Mouse (Mus musculus) thymus, postnatal 0 days (tissue): Measurements from ENCODE around the gene Dclk2. TPM values are rescaled to one million over a fixed set of nuclear protein-coding genes. Genes with fewer than 3 reads are reported as not detected.

Experiments
- DNase-seq: peaks from one replicate; pipeline ENCODE4 v3.0.0-alpha.2; 2015; ENCODE audit warnings: low spot score
- polyA plus RNA-seq: library from polyadenylated mRNA; unstranded; fragments of >200 nt; fragmentation: Nextera tagmentation; extraction: Ambion mirVana; gene quantifications from 2 replicates; pipeline ENCODE4 v1.2.1, GENCODE M21; 2015

Gene Dclk2
- polyA plus RNA-seq, 1 experiment from 2014 or later: 15.5 TPM

GRCm38 (mm10) chr3:86760474-86760873, 160.2 kb downstream of the Dclk2 start:
- DNase-seq: no peak

- no peak for DNase-seq
Observed at GRCm38 (mm10) chr3:86759834-86760233, 160.8 kb downstream of the Dclk2 start.

DNA sequence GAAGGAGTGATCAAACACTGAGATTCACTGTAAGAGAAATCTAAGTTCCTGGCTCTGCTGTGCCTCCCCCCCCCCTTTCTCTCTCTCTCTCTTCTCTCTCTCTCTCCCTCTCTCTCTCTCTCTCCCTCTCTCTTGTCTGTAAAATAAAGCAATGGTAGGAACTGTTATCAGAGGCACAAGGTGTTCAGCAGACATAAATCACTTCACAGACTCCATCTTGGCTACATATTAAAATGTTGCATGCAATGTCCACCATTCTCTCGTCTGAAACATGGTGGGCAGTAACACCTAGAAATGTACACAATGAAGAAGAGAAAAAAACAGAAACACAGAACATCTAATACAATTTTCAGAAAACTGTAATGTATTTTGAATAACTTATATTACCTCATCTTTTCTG, 161.3 kb downstream of the Dclk2 start:
- DNase-seq: no peak

DNA sequence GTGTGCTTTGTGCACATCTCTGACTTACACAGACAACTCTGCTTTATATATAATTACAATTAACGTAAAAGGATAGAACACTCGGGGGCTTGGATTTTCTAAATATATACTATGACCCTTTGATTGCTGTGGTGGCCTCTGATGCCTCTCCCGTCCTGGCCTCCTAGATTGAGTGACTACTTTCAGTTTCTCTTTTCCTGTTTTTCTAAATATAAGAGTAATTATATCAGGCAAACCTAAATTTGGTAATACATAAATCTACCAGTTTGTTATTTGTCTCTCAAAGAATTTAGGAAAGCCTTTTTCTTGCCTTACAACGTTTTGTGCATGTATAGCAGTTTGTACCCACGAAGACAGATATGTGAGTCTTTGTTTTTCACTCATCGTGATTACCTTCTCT, 161.9 kb downstream of the Dclk2 start:
- DNase-seq: peak; percentile 6

- DNase-seq: no peak
Observed at GRCm38 (mm10) chr3:86756548-86756947, 164.1 kb downstream of the Dclk2 start.

DNA sequence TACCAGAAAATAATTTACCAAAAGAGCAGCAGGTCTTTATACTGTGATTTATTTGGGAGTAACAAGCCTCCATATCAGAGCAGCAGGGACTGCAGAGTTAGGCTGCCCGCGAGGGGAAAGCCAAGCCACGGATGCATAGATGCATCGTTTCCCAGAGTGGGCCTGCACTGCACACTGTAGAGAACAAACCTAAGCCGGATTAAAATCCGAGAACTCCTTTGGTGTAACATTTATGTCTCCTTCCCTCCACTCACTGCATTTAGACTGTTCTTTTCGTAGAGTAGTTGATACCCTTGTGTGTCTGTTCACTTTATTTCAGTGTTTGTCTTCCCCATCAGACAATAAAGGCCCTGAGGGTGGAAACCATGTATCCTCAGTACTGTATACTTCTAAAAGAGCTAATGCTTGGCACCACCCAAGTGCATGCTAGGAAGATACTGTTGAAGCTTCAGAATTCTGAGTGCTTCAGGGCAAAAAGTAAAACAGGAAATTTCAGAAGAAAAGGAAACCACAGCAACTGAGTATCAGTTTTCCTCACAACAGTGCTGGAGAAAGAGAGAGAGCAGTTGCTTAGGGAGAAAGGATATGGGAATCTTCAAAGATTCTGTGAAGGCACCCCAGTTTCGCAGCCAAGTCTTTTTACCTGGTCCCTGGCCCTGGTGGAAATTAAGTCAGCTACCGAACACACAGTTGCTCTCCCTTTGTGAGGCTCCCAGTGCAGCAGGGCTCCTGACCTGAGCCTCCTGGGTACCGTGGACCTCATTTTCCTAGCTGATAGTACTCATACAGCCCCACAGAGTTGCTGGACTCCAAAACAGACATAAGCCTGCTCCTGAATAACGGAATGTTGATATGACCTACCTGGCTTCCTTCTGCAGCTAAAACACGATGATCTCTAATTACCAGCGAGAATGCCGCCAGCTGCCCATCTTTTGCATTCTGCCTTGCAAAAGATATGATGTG, 165.8 kb downstream of the Dclk2 start:
- DNase-seq: no peak

DNA sequence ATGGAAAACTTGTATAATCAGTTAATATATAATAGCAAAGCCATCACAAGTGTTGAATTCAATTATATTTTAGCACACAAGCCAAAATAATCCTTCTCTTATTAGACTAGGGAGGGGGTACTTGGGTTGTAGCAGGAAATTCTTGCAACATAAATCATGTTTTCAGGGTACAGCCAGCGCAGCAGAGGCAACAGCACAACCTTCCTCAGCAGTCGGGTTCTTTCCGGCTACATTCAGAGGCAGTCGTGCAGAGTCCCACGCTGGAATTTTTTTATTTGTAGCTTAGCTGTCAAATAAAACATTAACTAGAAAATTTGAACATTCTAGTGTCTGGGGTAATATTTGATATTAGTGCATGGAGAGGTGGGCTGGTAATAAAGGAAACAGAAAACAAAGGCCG, 166.5 kb downstream of the Dclk2 start:
- no peak for DNase-seq

DNA sequence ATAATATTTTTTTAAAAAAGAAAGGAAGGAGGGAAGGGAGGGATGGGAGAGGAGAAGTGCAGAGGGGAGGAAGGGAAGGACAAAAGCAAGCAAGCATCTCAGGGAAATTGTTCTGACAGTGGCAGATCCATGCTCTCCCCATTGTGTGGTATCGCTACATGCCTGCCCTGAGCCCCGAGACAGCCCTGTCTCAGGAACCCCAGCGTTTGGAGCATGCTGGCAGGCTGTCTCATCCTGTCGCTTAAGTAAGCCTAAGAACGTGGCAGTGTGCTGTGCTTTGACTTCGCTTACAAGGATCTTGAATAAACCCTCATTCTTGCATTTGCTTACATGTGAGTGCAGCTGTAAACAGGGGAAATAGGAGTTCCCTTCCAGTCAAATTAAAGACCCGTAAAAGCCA, 170.0 kb downstream of the Dclk2 start:
- no peak for DNase-seq

DNA sequence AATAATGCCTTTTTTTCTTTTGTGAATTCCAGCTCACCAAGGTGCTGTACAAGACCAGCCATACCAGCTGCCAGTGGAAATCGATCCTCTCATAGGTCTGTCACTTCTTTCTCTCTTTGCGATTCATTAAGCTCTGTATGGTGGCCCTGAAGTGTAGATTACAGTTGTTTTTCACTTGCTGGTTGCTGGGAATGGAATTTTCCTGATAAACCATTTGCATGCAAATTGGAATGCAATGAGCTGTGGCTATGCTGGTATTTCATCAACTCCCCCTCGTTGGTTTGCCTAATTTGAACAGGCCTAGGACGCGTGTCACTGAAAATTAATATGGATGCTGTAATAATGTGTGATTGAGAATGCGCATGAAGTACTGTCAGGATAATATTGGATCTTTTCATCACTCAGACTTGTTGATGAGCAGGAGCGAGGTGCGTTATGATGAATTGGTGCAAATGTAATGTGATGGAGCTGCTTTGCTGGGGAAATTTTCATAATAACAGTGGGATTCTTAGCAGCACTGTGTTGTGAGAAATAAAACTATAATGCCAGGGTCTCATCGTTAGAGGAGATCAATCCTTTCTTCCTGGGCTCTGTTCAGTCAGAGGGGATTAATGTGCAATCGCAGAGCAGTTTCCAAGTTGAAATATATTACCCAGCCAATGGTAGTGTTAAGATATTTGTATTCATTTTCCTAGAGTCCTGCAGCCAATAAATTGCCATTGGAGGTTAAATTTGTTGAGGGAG, 174.7 kb downstream of the Dclk2 start:
- no peak for DNase-seq

GRCm38 (mm10) chr3:86745348-86745747, 175.3 kb downstream of the Dclk2 start:
- DNase-seq: no peak

DNA sequence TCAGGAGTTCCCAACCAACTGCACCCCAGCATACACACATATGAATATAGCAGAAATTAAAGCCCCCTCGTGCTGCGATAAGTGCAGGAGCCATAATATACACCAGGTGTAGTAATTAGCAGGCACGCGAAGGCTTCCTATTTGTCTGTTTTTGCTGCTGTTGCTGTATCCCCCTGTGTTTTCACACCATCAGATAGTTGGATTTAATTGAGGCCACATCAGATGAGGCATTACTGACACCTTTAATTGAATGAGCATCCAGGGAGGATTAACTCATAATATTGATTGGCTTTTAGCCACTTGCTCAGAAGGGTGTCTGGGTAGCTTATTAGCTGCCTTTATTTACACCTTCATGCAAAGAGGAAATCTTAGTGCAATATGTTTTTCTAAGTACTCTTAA, 180.9 kb downstream of the Dclk2 start:
- DNase-seq: no peak

DNA sequence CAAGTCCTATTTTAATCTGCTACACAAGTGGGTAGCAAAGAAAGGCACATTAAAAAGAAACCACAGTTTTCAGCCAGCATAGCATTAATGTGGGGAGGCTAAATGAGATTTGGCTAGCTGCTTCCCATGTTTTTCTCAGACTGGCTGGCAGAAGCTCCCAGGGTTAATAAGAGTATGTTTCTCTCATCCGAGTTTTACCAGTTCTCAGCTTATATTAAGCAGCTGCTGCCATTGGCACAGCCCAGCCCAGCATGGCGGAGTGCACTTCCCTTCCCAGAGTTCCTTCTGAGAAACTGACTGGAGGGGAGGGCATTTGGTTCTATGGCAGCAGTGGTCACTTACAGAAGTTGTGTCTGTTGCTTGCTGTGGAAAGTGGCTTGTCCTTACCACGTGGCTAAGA, 181.8 kb downstream of the Dclk2 start:
- no peak for DNase-seq

Other genes starting within 250 kb of the Dclk2 start
- 53.7 and 69.0 TPM in 2 replicates for gene Cd1d1, start 78.6 kb upstream of the Dclk2 start, polyA plus RNA-seq